ENCODE assay signal across 17 mouse cellular contexts in the genomic region with DNA sequence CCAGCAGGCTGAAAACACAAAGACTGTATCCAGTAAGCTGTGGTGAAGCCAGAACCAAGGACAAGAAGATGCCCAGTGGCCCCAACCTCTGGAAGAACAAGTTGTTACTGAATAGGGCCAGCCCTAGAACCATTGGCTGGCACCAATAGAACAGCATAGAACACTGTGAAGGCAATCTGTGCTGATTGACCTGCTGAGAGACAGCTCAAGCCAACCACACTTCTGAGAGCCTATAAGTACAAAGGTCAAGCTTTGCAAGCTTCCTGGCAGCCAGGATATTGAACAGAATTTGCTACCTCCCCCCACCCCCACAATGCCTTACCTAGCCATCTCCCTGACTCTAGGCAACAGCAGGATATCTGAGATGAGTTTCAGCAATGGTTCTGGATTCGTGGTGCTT.
"Had no signal": no experiment of that assay in that cellular context is flagged by ENCODE, and none has a peak within 500 bp of the region (broad histone marks: within the 10 kb centered on the region; RNA-seq: fewer than 3 reads in every experiment).

No protein-coding gene starts in this region.

- H3K27ac ChIP-seq: lung, embryonic 15.5 days; macrophage; midbrain, embryonic 13.5 days; midbrain, embryonic 15.5 days; neural tube, embryonic 12.5 days; stomach, embryonic 15.5 days; stomach, postnatal 0 days had no signal

- DNase-seq: lung, adult 2 months; lung, postnatal 14 days; lung, postnatal 36 days; right cerebral cortex, postnatal 14 days; thymus, adult 2 months; thymus, postnatal 25 days; thymus, postnatal 4 days had no signal

- H3K9ac ChIP-seq: lung, embryonic 15.5 days; midbrain, embryonic 13.5 days; midbrain, embryonic 15.5 days; neural tube, embryonic 12.5 days; stomach, embryonic 15.5 days had no signal

- H3K9me3 ChIP-seq: lung, embryonic 15.5 days; megakaryocyte, embryonic 14.5 days; midbrain, embryonic 13.5 days; midbrain, embryonic 15.5 days; neural tube, embryonic 12.5 days; stomach, embryonic 15.5 days had no signal

- H3K27me3 ChIP-seq: lung, embryonic 15.5 days; midbrain, embryonic 13.5 days; midbrain, embryonic 15.5 days; neural tube, embryonic 12.5 days; stomach, embryonic 15.5 days had no signal

- H3K4me3 ChIP-seq: lung, embryonic 15.5 days; midbrain, embryonic 13.5 days; midbrain, embryonic 15.5 days; neural tube, embryonic 12.5 days; stomach, embryonic 15.5 days had no signal

- ATAC-seq: lung, postnatal 0 days; midbrain, embryonic 13.5 days; midbrain, embryonic 15.5 days had no signal

- H3K36me3 ChIP-seq: lung, embryonic 15.5 days; midbrain, embryonic 13.5 days; midbrain, embryonic 15.5 days; neural tube, embryonic 12.5 days; stomach, embryonic 15.5 days had no signal

- H3K4me1 ChIP-seq: lung, embryonic 15.5 days; megakaryocyte, embryonic 14.5 days; midbrain, embryonic 15.5 days; neural tube, embryonic 12.5 days; stomach, embryonic 15.5 days had no signal

- H3K4me2 ChIP-seq: lung, embryonic 15.5 days; midbrain, embryonic 11.5 days; midbrain, embryonic 13.5 days; midbrain, embryonic 15.5 days; neural tube, embryonic 12.5 days; stomach, embryonic 15.5 days had no signal
